Mouse (Mus musculus) kidney, adult 10 weeks (tissue): ENCODE results near the gene Tspo. TPM values are rescaled to one million over a fixed set of nuclear protein-coding genes. Genes with fewer than 3 reads are reported as not detected.

Experiments used
- polyA plus RNA-seq: library from polyadenylated mRNA; stranded (reverse); fragments of 350-450 nt; fragmentation: Illumina TruSeq; extraction: RNeasy Lipid Tissue Mini Kit (QIAGEN cat#74804); gene quantifications from one replicate; pipeline ENCODE4 v1.2.3, GENCODE M21; 2014; ENCODE audit warnings: low read depth, low replicate concordance

Tspo gene
- polyA plus RNA-seq = 0.61 TPM

DNA sequence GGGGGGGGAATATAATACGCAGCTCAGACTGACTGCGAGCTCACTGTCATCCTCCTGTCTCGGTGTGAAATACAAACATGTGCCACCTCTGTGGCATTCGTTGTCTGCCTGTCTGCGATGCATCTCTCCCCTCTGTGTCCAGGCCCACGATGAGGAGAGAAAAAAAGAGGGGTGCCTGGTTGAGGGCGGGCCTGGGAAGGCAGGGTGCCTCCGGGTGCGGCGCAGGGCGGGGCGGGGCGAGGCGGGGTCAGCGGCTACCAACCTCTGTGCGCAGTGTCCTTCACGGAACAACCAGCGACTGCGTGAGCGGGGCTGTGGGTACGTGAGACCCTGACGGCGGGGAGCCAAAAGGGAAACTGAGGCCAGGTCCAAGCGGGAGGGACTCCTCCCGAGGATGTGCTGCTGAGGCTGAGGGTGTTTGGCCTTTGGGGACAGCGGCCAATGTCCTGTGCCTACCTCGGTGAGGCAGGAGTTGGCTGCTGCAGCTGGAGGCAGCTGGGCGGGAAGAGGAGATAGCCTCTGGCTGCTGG, at the start of gene Tspo, which contains the start of gene Mcat:
TSS of gene Tspo (plus strand) at position 266 of the 530 bp plus-strand sequence.
TSS of gene Mcat (minus strand) at position 461 of the 530 bp plus-strand sequence.

DNA sequence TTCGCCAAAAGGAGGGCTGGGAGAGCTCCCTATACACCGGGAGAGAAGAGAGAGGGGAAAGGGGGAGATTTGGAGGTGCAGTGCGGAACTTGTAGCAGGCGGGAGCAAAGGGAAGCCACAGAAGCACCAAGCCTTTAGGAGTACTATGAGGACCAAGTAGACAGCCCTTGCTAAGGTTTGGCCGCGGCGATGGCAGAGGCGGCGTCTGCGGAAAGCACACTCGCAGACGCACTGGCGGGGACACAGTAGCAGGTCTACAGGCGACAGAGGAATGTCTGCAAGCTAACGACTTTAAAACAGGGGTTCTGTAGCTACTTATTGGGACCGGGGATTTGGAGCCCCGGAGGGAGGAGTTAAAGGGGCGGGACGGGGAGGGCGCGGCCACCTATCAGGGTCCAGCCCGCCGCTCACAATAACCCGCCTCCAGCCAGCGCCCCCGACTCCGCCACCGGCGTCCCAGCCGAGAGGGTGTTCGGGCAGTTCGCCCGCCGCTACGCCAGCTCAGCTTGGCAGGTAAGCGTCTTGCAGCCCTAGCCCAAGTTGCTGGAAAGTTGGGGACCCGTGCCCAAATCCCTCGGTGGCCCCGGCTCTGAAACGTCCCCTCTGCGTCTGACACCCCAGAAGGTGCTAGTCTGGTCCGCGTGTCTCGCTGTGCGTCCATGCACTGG, 36.8 kb upstream of the Tspo start, which contains the start of gene Bik:
TSS of gene Bik (plus strand) at position 439 of the 668 bp plus-strand sequence.

GRCm38 (mm10) chr15:83594513-83595363, 31.3 kb downstream of the Tspo start, which contains the start of gene Ttll12:
Ttll12 (minus strand) TSS chr15:83595157.

Other genes with a start within 250 kb of the Tspo start
- 11.6 TPM for gene Arfgap3, start 213.3 kb upstream of the Tspo start, polyA plus RNA-seq
- gene Pacsin2, start 99.0 kb upstream of the Tspo start, polyA plus RNA-seq = 56.8 TPM
- gene Ttll1, start 52.7 kb upstream of the Tspo start, polyA plus RNA-seq = 3.8 TPM
- 1.6 TPM for gene Bik, start 36.7 kb upstream of the Tspo start, polyA plus RNA-seq
- gene Mcat, start 195 bp downstream of the Tspo start, polyA plus RNA-seq = 2.9 TPM
- 0.81 TPM for gene Ttll12, start 31.6 kb downstream of the Tspo start, polyA plus RNA-seq
- 0.24 TPM for gene Scube1, start 161.4 kb downstream of the Tspo start, polyA plus RNA-seq
- gene Mpped1, start 215.9 kb downstream of the Tspo start, polyA plus RNA-seq = not detected